24 mouse cellular contexts compared by ENCODE assay signal in the genomic region with DNA sequence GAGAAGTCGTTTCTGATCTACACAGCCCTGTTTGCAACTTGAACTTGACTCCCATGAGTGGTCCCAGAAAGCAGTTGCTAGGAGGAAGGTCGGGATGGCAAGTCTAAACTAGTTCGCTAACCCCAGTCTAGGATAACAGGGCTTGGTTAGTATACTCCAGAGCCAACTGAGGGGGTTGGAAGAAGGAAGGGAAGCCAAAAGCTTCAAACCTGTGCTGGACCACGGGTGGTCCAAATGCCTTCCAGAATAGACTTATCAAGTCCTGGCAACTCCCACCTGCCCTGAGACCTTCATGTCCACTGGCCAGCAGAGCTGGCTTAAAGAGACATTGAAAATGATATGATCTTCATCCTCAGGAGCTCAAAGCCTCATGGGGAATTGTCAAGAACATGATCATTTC.
"Had no signal": no experiment of that assay in that cellular context is flagged by ENCODE, and none has a peak within 500 bp of the region (broad histone marks: within the 10 kb centered on the region; RNA-seq: fewer than 3 reads in every experiment).

No protein-coding gene starts in this region.

- ATAC-seq: hindbrain, embryonic 16.5 days; inflammation-experienced regulatory T-cells, adult 6 months; intestine, embryonic 15.5 days; intestine, postnatal 0 days; liver, embryonic 12.5 days had no signal

- H3K36me3 ChIP-seq: heart, embryonic 13.5 days; heart, embryonic 15.5 days; hindbrain, embryonic 10.5 days; hindbrain, embryonic 12.5 days; intestine, embryonic 15.5 days; limb, embryonic 15.5 days; liver, embryonic 12.5 days had no signal

- H3K4me1 ChIP-seq: liver, embryonic 12.5 days had no signal

- H3K9ac ChIP-seq: heart, embryonic 13.5 days; heart, embryonic 15.5 days; hindbrain, embryonic 12.5 days; hindbrain, embryonic 14.5 days; intestine, embryonic 15.5 days; limb, embryonic 15.5 days; liver, embryonic 12.5 days; liver, embryonic 14.5 days had no signal

- H3K27me3 ChIP-seq: heart, embryonic 13.5 days; heart, embryonic 15.5 days; hindbrain, embryonic 12.5 days; intestine, embryonic 15.5 days; limb, embryonic 15.5 days; liver, embryonic 12.5 days had no signal

- DNase-seq: gastrocnemius, postnatal 14 days; heart, adult 2 months; heart, postnatal 14 days; heart, postnatal 4 days; kidney, adult 18-20 months; kidney, adult 8-10 months; kidney, postnatal 10 days; kidney, postnatal 25 days; kidney, postnatal 4 days had no signal

- H3K9me3 ChIP-seq: heart, embryonic 13.5 days; heart, embryonic 15.5 days; hindbrain, embryonic 10.5 days; hindbrain, embryonic 12.5 days; intestine, embryonic 15.5 days; limb, embryonic 15.5 days; liver, embryonic 12.5 days had no signal

- H3K4me3 ChIP-seq: heart, adult 2 months; heart, embryonic 13.5 days; heart, embryonic 15.5 days; hindbrain, embryonic 10.5 days; hindbrain, embryonic 12.5 days; intestine, embryonic 15.5 days; layer of hippocampus, adult 2 months; left cerebral cortex, adult 2 months; limb, embryonic 15.5 days; liver, embryonic 12.5 days had no signal

- H3K27ac ChIP-seq: heart, adult 2 months; heart, embryonic 13.5 days; heart, embryonic 15.5 days; hindbrain, embryonic 10.5 days; hindbrain, embryonic 12.5 days; hindbrain, embryonic 14.5 days; intestine, embryonic 15.5 days; layer of hippocampus, adult 2 months; left cerebral cortex, adult 2 months; liver, embryonic 12.5 days; liver, embryonic 14.5 days had no signal

- H3K4me2 ChIP-seq: heart, embryonic 11.5 days; heart, embryonic 13.5 days; heart, embryonic 15.5 days; hindbrain, embryonic 12.5 days; hindbrain, embryonic 14.5 days; intestine, embryonic 15.5 days; limb, embryonic 15.5 days; liver, embryonic 12.5 days had no signal
